Mouse (Mus musculus): ENCODE data around the gene Gpr37l1. TPM values are rescaled to one million over a fixed set of nuclear protein-coding genes. Genes with fewer than 3 reads are reported as not detected.

Gene Gpr37l1
- polyA plus RNA-seq, 1 experiment: 7.3 TPM

GRCm38 (mm10) chr1:135147702-135148058, 19.8 kb downstream of the Gpr37l1 start:
- DNase-seq (ENCODE audit: low spot score): no peak

GRCm38 (mm10) chr1:135146946-135147701, 20.4 kb downstream of the Gpr37l1 start:
- DNase-seq (ENCODE audit: low spot score): peak; percentile 76

- DNase-seq (ENCODE audit: low spot score): peak; percentile 77
Observed at GRCm38 (mm10) chr1:135146077-135146945, 21.2 kb downstream of the Gpr37l1 start, which contains the start of gene Arl8a. Gene Arl8a (plus strand): TSS chr1:135146824.

- DNase-seq (ENCODE audit: low spot score): no peak
Observed at GRCm38 (mm10) chr1:135143940-135144339, 23.5 kb downstream of the Gpr37l1 start.

GRCm38 (mm10) chr1:135142452-135142851, 25.0 kb downstream of the Gpr37l1 start:
- no peak for DNase-seq (ENCODE audit: low spot score)

GRCm38 (mm10) chr1:135139906-135140305, 27.6 kb downstream of the Gpr37l1 start:
- no peak for DNase-seq (ENCODE audit: low spot score)

GRCm38 (mm10) chr1:135136500-135136899, 31.0 kb downstream of the Gpr37l1 start:
- no peak for DNase-seq (ENCODE audit: low spot score)

- no peak for DNase-seq (ENCODE audit: low spot score)
Observed at GRCm38 (mm10) chr1:135135111-135135787, 32.2 kb downstream of the Gpr37l1 start.

- no peak for DNase-seq (ENCODE audit: low spot score)
Observed at GRCm38 (mm10) chr1:135133678-135134435, 33.6 kb downstream of the Gpr37l1 start.

GRCm38 (mm10) chr1:135132893-135133369, 34.5 kb downstream of the Gpr37l1 start:
- no peak for DNase-seq (ENCODE audit: low spot score)

GRCm38 (mm10) chr1:135132473-135132872, 35.0 kb downstream of the Gpr37l1 start, which contains the start of gene Ptpn7:
Gene Ptpn7 (plus strand): TSS chr1:135132700.
- no peak for DNase-seq (ENCODE audit: low spot score)

GRCm38 (mm10) chr1:135131560-135131959, 35.9 kb downstream of the Gpr37l1 start:
- DNase-seq (ENCODE audit: low spot score): no peak

- DNase-seq (ENCODE audit: low spot score): no peak
Observed at GRCm38 (mm10) chr1:135131034-135131433, 36.4 kb downstream of the Gpr37l1 start.

- no peak for DNase-seq (ENCODE audit: low spot score)
Observed at GRCm38 (mm10) chr1:135130376-135131018, 37.0 kb downstream of the Gpr37l1 start.

- no peak for DNase-seq (ENCODE audit: low spot score)
Observed at GRCm38 (mm10) chr1:135129543-135130183, 37.8 kb downstream of the Gpr37l1 start.

GRCm38 (mm10) chr1:135128986-135129385, 38.5 kb downstream of the Gpr37l1 start:
- no peak for DNase-seq (ENCODE audit: low spot score)

GRCm38 (mm10) chr1:135128011-135128441, 39.5 kb downstream of the Gpr37l1 start:
- DNase-seq (ENCODE audit: low spot score): no peak

GRCm38 (mm10) chr1:135126443-135127027, 40.9 kb downstream of the Gpr37l1 start:
- DNase-seq (ENCODE audit: low spot score): no peak

GRCm38 (mm10) chr1:135125990-135126389, 41.5 kb downstream of the Gpr37l1 start:
- DNase-seq (ENCODE audit: low spot score): no peak
